Mouse (Mus musculus) bone marrow macrophage, adult 2 months (primary cell): ENCODE data around the gene Igfbp6.

Experiments used
- CTCF ChIP-seq: IDR thresholded peaks from 2 replicates; pipeline ENCODE4 v1.5.1; 2012; ENCODE audit warnings: low read depth, mild to moderate bottlenecking, low read length, moderate library complexity
- POLR2A ChIP-seq: IDR thresholded peaks from 2 replicates; pipeline ENCODE4 v1.6.1; 2012; ENCODE audit warnings: mild to moderate bottlenecking, low read depth, low read length, borderline replicate concordance

DNA sequence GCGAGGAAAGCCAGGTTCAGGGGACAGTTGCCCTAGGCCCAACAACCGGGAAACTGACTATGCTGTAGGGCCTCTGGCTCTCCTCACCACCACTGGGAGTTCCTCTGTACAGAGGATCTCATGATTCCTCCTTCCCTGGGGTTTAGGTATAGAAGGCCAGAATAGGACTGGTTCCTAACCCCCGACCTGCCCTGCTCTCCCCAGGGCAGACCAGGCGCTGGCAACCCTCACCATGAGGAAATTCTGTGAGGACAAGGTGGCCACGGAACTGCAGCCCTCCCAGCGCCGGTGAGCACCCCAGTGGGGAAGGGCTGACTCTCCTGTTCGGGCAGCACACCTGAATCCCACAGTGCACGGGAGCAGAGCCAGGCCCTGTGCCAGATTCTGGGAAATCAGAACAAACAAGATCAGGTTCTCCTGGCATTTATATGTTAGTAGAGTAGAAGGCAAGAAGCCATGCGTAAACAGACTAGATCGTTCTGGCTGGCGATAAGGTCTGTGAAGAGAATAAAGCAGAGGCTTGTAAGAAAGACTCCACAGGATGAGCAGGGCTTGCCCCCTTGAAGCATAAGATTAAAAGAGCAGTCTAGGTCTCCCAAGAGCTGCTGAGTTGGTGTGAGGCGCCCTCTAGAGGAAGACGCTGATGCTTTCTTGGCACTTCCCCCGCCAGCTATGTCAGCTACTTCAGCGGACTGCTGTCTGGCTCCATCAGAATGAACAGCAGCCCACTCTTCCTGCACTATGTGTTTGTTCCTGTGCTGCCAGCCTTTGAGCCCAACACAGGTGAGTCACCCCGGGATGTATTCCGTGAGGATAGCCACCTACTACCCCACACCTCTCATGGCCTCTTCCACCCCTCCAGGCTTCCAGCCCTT lies 35.3 kb upstream of the Igfbp6 start:
- TF ChIP-seq CTCF, result peak; percentile 74; the same call in 1 of the 2 replicates
- TF ChIP-seq POLR2A, result no peak
